Comparison of ENCODE assay signal across 18 mouse cellular contexts in the genomic region with DNA sequence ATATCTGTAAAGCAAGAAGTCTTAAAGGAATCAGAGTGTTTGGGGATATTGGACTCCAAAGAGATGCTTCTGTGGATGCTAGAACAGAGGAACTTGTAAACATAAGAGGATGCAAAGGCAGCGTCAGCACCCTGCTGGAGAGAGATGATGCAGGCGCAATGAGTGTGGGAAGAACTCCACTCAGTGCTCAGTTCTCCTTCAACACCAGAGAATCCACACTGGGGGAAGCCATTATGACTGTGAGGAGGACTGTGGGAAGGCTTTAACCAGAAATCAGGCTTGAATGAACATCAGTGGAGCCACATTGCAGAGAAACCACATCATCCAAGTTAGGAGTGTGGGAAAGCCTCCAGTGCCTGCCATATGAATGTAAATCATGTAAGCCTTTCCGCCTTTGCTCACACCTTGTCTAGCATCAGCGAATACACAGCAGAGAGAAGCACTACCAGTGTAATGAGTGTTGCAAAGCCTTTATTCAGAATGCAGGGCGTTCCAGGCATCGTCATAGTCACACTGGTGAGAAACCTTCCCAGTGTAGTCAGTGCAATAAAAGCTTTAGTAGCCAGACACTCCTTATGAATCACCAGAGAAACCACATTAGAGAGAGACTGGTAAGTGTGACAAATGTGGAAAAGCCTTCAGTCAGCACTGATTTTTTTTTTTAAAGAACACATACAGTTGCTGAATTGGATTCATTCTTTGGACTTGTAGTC. TPM values are rescaled to one million over a fixed set of nuclear protein-coding genes. Genes with fewer than 3 reads are reported as not detected.
A peak's percentile ranks its signal among the peaks of the same experiment; 100 is the strongest.
DNase-seq lines count a peak whose midpoint lies in the region; ATAC-seq and TF ChIP-seq lines count a peak whose summit lies in the region.
"Had no signal": no experiment of that assay in that cellular context is flagged by ENCODE, and none has a peak within 500 bp of the region (broad histone marks: within the 10 kb centered on the region; RNA-seq: fewer than 3 reads in every experiment).

No protein-coding gene starts in this region.

- no peak for ATAC-seq in liver, embryonic 13.5 days (ENCODE audit: low read depth)
- no peak for ATAC-seq in liver, postnatal 0 days
- peak; percentile 32; the same call in 1 of the 2 replicates for ATAC-seq in intestine, embryonic 15.5 days
- peak; percentile 71; the same call in 1 of the 2 replicates for ATAC-seq in stomach, postnatal 0 days (ENCODE audit: low FRiP score, low TSS enrichment)
- no peak for ATAC-seq in forebrain, embryonic 14.5 days
- ATAC-seq: CD4-positive, CD25-positive, alpha-beta regulatory T cell, adult 4 months had no signal

- H3K4me2 ChIP-seq in liver, embryonic 13.5 days = no peak overlapping the region
- no peak overlapping the region for H3K4me2 ChIP-seq in liver, postnatal 0 days (ENCODE audit: low read depth, low read length)
- H3K4me2 ChIP-seq in intestine, embryonic 15.5 days (replicated peaks) = no peak overlapping the region
- H3K4me2 ChIP-seq in stomach, postnatal 0 days (replicated peaks; ENCODE audit: low read depth) = no peak overlapping the region
- H3K4me2 ChIP-seq in forebrain, embryonic 14.5 days (ENCODE audit: low read length) = no peak overlapping the region
- H3K4me2 ChIP-seq: embryonic facial prominence, embryonic 13.5 days; hindbrain, embryonic 15.5 days had no signal

- H3K27ac ChIP-seq in liver, embryonic 13.5 days = peak overlapping the region; percentile 65
- no peak overlapping the region for H3K27ac ChIP-seq in liver, postnatal 0 days (ENCODE audit: low read depth)
- H3K27ac ChIP-seq in intestine, embryonic 15.5 days = 0 out of 2 replicates have a peak overlapping the region, but pooled peaks have one; percentile 13
- H3K27ac ChIP-seq in stomach, postnatal 0 days (replicated peaks) = peak overlapping the region; percentile 41; the same call in 1 of the 2 replicates
- H3K27ac ChIP-seq in forebrain, embryonic 14.5 days (ENCODE audit: low read depth, low read length) = no peak overlapping the region
- H3K27ac ChIP-seq: embryonic facial prominence, embryonic 13.5 days; forebrain, embryonic 10.5 days; hindbrain, embryonic 15.5 days had no signal

- no peaks in the 10 kb centered on the region for H3K27me3 ChIP-seq in liver, embryonic 13.5 days
- H3K27me3 ChIP-seq in liver, postnatal 0 days (ENCODE audit: insufficient read depth, low read length) = no peaks in the 10 kb centered on the region
- no peaks in the 10 kb centered on the region for H3K27me3 ChIP-seq in intestine, embryonic 15.5 days (replicated peaks)
- no peaks in the 10 kb centered on the region for H3K27me3 ChIP-seq in stomach, postnatal 0 days (ENCODE audit: control insufficient read depth, insufficient read depth, low read length)
- no peaks in the 10 kb centered on the region for H3K27me3 ChIP-seq in forebrain, embryonic 14.5 days (replicated peaks; ENCODE audit: control insufficient read depth, insufficient read depth, low read length)
- H3K27me3 ChIP-seq: embryonic facial prominence, embryonic 13.5 days; hindbrain, embryonic 15.5 days had no signal

- no peaks in the 10 kb centered on the region for H3K36me3 ChIP-seq in liver, embryonic 13.5 days
- H3K36me3 ChIP-seq in liver, postnatal 0 days (replicated peaks; ENCODE audit: insufficient read depth, low read length) = no peaks in the 10 kb centered on the region
- H3K36me3 ChIP-seq in intestine, embryonic 15.5 days = no peaks in the 10 kb centered on the region
- H3K36me3 ChIP-seq in stomach, postnatal 0 days (ENCODE audit: control insufficient read depth, insufficient read depth, low read length) = no peaks in the 10 kb centered on the region
- no peaks in the 10 kb centered on the region for H3K36me3 ChIP-seq in forebrain, embryonic 14.5 days (ENCODE audit: control insufficient read depth, insufficient read depth, low read length)
- H3K36me3 ChIP-seq: embryonic facial prominence, embryonic 13.5 days; forebrain, embryonic 10.5 days; G1E; hindbrain, embryonic 15.5 days had no signal

- 79% methylated on average over 6 of the region's 6 CpGs for WGBS in liver, embryonic 13.5 days (ENCODE audit: insufficient replicate concordance)
- 78% methylated on average over 6 of the region's 6 CpGs for WGBS in liver, postnatal 0 days (ENCODE audit: insufficient replicate concordance)
- 68% methylated on average over 6 of the region's 6 CpGs for WGBS in intestine, embryonic 15.5 days
- 65% methylated on average over 6 of the region's 6 CpGs for WGBS in stomach, postnatal 0 days
- 77% methylated on average over 6 of the region's 6 CpGs for WGBS in forebrain, embryonic 14.5 days

- no peak for TF ChIP-seq EP300 in liver, postnatal 0 days (IDR thresholded peaks at IDR 0.05; ENCODE audit: low read depth)
- TF ChIP-seq EP300 in stomach, postnatal 0 days (optimal IDR thresholded peaks at IDR 0.05) = no peak

- H3K9ac ChIP-seq in liver, embryonic 13.5 days = peak overlapping the region; percentile 23; the same call in 1 of the 2 replicates
- no peak overlapping the region for H3K9ac ChIP-seq in liver, postnatal 0 days (replicated peaks)
- H3K9ac ChIP-seq in intestine, embryonic 15.5 days = no peak overlapping the region
- no peak overlapping the region for H3K9ac ChIP-seq in stomach, postnatal 0 days (ENCODE audit: low read length)
- no peak overlapping the region for H3K9ac ChIP-seq in forebrain, embryonic 14.5 days (ENCODE audit: low read length)
- H3K9ac ChIP-seq: embryonic facial prominence, embryonic 13.5 days; hindbrain, embryonic 15.5 days had no signal

- peaks cover 82% of the 10 kb centered on the region for H3K4me1 ChIP-seq in liver, embryonic 13.5 days (replicated peaks)
- H3K4me1 ChIP-seq in liver, postnatal 0 days (ENCODE audit: insufficient read depth) = peaks cover 25% of the 10 kb centered on the region; the same call in 1 of the 2 replicates
- H3K4me1 ChIP-seq in intestine, embryonic 15.5 days (replicated peaks) = no peaks in the 10 kb centered on the region; the same call in 1 of the 2 replicates
- no peaks in the 10 kb centered on the region for H3K4me1 ChIP-seq in stomach, postnatal 0 days (replicated peaks; ENCODE audit: control insufficient read depth, insufficient read depth)
- H3K4me1 ChIP-seq in forebrain, embryonic 14.5 days (ENCODE audit: control insufficient read depth, insufficient read depth, low read length) = no peaks in the 10 kb centered on the region
- H3K4me1 ChIP-seq: embryonic facial prominence, embryonic 13.5 days; hindbrain, embryonic 15.5 days had no signal

- H3K9me3 ChIP-seq in liver, embryonic 13.5 days (replicated peaks) = no peaks in the 10 kb centered on the region
- no peaks in the 10 kb centered on the region for H3K9me3 ChIP-seq in liver, postnatal 0 days (ENCODE audit: low read length)
- no peaks in the 10 kb centered on the region for H3K9me3 ChIP-seq in intestine, embryonic 15.5 days
- H3K9me3 ChIP-seq in stomach, postnatal 0 days (ENCODE audit: control insufficient read depth, low read length) = no peaks in the 10 kb centered on the region
- H3K9me3 ChIP-seq in forebrain, embryonic 14.5 days (replicated peaks; ENCODE audit: control insufficient read depth, low read length) = no peaks in the 10 kb centered on the region
- H3K9me3 ChIP-seq: embryonic facial prominence, embryonic 13.5 days; forebrain, embryonic 10.5 days; G1E; hindbrain, embryonic 15.5 days had no signal

- no peak for DNase-seq in liver, embryonic 13.5 days
- no peak for DNase-seq in liver, postnatal 0 days
- peak; percentile 82 for DNase-seq in Muller cell, postnatal 12 days (ENCODE audit: inconsistent ontology term)
- no peak for DNase-seq in stomach, postnatal 0 days (ENCODE audit: low spot score)
- DNase-seq in forebrain, embryonic 14.5 days (ENCODE audit: low spot score) = no peak
- DNase-seq in spleen, adult 12 weeks (ENCODE audit: low spot score) = no peak
- DNase-seq: adrenal gland, postnatal 14 days; cerebellum, adult 9-10 months; gastrocnemius, postnatal 25 days; heart, postnatal 10 days; kidney, postnatal 4 days; thymus, adult 18-20 months had no signal

- H3K4me3 ChIP-seq in liver, embryonic 13.5 days (replicated peaks) = no peak overlapping the region
- no peak overlapping the region for H3K4me3 ChIP-seq in liver, postnatal 0 days (ENCODE audit: low read depth, low read length)
- no peak overlapping the region for H3K4me3 ChIP-seq in intestine, embryonic 15.5 days (replicated peaks)
- no peak overlapping the region for H3K4me3 ChIP-seq in stomach, postnatal 0 days (ENCODE audit: low read depth, low read length)
- H3K4me3 ChIP-seq in forebrain, embryonic 14.5 days (ENCODE audit: low read depth, low read length) = no peak overlapping the region
- H3K4me3 ChIP-seq: embryonic facial prominence, embryonic 13.5 days; forebrain, embryonic 10.5 days; hindbrain, embryonic 15.5 days had no signal

- TF ChIP-seq CTCF in liver, postnatal 0 days (IDR thresholded peaks at IDR 0.05; ENCODE audit: low read depth) = no peak
- no peak for TF ChIP-seq CTCF in stomach, postnatal 0 days (IDR thresholded peaks at IDR 0.05; ENCODE audit: low read depth)

RNA-seq across cellular contexts. Expression of gene Zkscan3, which starts 14.9 kb away (rescaled TPM):
- 30.1 and 33.6 TPM in 2 replicates for polyA plus RNA-seq in liver, embryonic 13.5 days (2015; fragmentation: Nextera tagmentation; extraction: Ambion mirVana)
- 22.2 and 24.6 TPM in 2 replicates for polyA plus RNA-seq in liver, postnatal 0 days (2015; fragmentation: Nextera tagmentation; extraction: Ambion mirVana)
- 66.9 and 71.5 TPM in 2 replicates for polyA plus RNA-seq in intestine, embryonic 15.5 days (2015; fragmentation: Nextera tagmentation; extraction: Ambion mirVana)
- 32.9 and 36.4 TPM in 2 replicates for polyA plus RNA-seq in stomach, postnatal 0 days (2015; fragmentation: Nextera tagmentation; extraction: Ambion mirVana)
- 78.3 and 80.5 TPM in 2 replicates for polyA plus RNA-seq in forebrain, embryonic 14.5 days (2014; fragmentation: Nextera tagmentation; extraction: Ambion mirVana)

RNA-seq across cellular contexts. Expression of gene Pgbd1, which starts 23.4 kb away (rescaled TPM):
- polyA plus RNA-seq in liver, embryonic 13.5 days (2015; fragmentation: Nextera tagmentation; extraction: Ambion mirVana) = 1.6 and 1.7 TPM in 2 replicates
- 0.31 and 0.39 TPM in 2 replicates for polyA plus RNA-seq in liver, postnatal 0 days (2015; fragmentation: Nextera tagmentation; extraction: Ambion mirVana)
- polyA plus RNA-seq in intestine, embryonic 15.5 days (2015; fragmentation: Nextera tagmentation; extraction: Ambion mirVana) = 2.2 and 2.3 TPM in 2 replicates
- polyA plus RNA-seq in stomach, postnatal 0 days (2015; fragmentation: Nextera tagmentation; extraction: Ambion mirVana) = 0.75 and 0.90 TPM in 2 replicates
- 3.5 and 3.7 TPM in 2 replicates for polyA plus RNA-seq in forebrain, embryonic 14.5 days (2014; fragmentation: Nextera tagmentation; extraction: Ambion mirVana)

RNA-seq across cellular contexts. Expression of gene Zscan26, which starts 36.1 kb away (rescaled TPM):
- 7.0 and 7.6 TPM in 2 replicates for polyA plus RNA-seq in liver, embryonic 13.5 days (2015; fragmentation: Nextera tagmentation; extraction: Ambion mirVana)
- polyA plus RNA-seq in liver, postnatal 0 days (2015; fragmentation: Nextera tagmentation; extraction: Ambion mirVana) = 13.3 and 15.2 TPM in 2 replicates
- polyA plus RNA-seq in intestine, embryonic 15.5 days (2015; fragmentation: Nextera tagmentation; extraction: Ambion mirVana) = 26.5 and 27.2 TPM in 2 replicates
- polyA plus RNA-seq in stomach, postnatal 0 days (2015; fragmentation: Nextera tagmentation; extraction: Ambion mirVana) = 16.5 and 17.3 TPM in 2 replicates
- polyA plus RNA-seq in forebrain, embryonic 14.5 days (2014; fragmentation: Nextera tagmentation; extraction: Ambion mirVana) = 10.4 TPM in 2 replicates

RNA-seq across cellular contexts. Expression of gene Nkapl, which starts 50.9 kb away (rescaled TPM):
- 0.86 and 0.92 TPM in 2 replicates for polyA plus RNA-seq in liver, embryonic 13.5 days (2015; fragmentation: Nextera tagmentation; extraction: Ambion mirVana)
- polyA plus RNA-seq in liver, postnatal 0 days (2015; fragmentation: Nextera tagmentation; extraction: Ambion mirVana) = 2.0 TPM in 2 replicates
- 2.2 and 2.9 TPM in 2 replicates for polyA plus RNA-seq in intestine, embryonic 15.5 days (2015; fragmentation: Nextera tagmentation; extraction: Ambion mirVana)
- 2.4 and 2.7 TPM in 2 replicates for polyA plus RNA-seq in stomach, postnatal 0 days (2015; fragmentation: Nextera tagmentation; extraction: Ambion mirVana)
- 3.8 TPM in 2 replicates for polyA plus RNA-seq in forebrain, embryonic 14.5 days (2014; fragmentation: Nextera tagmentation; extraction: Ambion mirVana)

RNA-seq across cellular contexts. Expression of gene Zscan12, which starts 54.8 kb away (rescaled TPM):
- 4.4 and 5.0 TPM in 2 replicates for polyA plus RNA-seq in liver, embryonic 13.5 days (2015; fragmentation: Nextera tagmentation; extraction: Ambion mirVana)
- polyA plus RNA-seq in liver, postnatal 0 days (2015; fragmentation: Nextera tagmentation; extraction: Ambion mirVana) = 2.4 and 2.7 TPM in 2 replicates
- 8.6 and 8.7 TPM in 2 replicates for polyA plus RNA-seq in intestine, embryonic 15.5 days (2015; fragmentation: Nextera tagmentation; extraction: Ambion mirVana)
- 4.3 and 4.6 TPM in 2 replicates for polyA plus RNA-seq in stomach, postnatal 0 days (2015; fragmentation: Nextera tagmentation; extraction: Ambion mirVana)
- polyA plus RNA-seq in forebrain, embryonic 14.5 days (2014; fragmentation: Nextera tagmentation; extraction: Ambion mirVana) = 14.7 and 15.0 TPM in 2 replicates

Comparison
In these comparisons a context has a peak if more than half of its experiments do, and no peak if none do; other contexts are left out.
1. H3K27ac ChIP-seq: peak in liver, embryonic 13.5 days (single experiment), intestine, embryonic 15.5 days (single experiment) and stomach, postnatal 0 days (single experiment); none in liver, postnatal 0 days (single experiment) and forebrain, embryonic 14.5 days (single experiment).
2. ATAC-seq: peak in intestine, embryonic 15.5 days (single experiment) and stomach, postnatal 0 days (single experiment); none in liver, embryonic 13.5 days (single experiment), liver, postnatal 0 days (single experiment) and forebrain, embryonic 14.5 days (single experiment).